Mouse (Mus musculus) MEL (cell line): ENCODE data around the gene Avpr1b.

Source experiments
- CTCF ChIP-seq, 3 experiments: IDR thresholded peaks in 2 of 3; conservative IDR thresholded peaks in 1 of 3; 2 replicates each; pipeline ENCODE4 v1.5.1; 2011 to 2012; ENCODE audit warnings: low read length in 3 of 3, low read depth in 2 of 3, mild to moderate bottlenecking in 2 of 3, improper control_type of control experiment in 1 of 3, inconsistent platforms in 1 of 3, mixed read lengths in 1 of 3, moderate library complexity in 1 of 3; ENCODE audit not compliant: control insufficient read depth in 1 of 3, insufficient read depth in 1 of 3, poor library complexity in 1 of 3, severe bottlenecking in 1 of 3
- E2F4 ChIP-seq: IDR thresholded peaks from 2 replicates; pipeline ENCODE4 v1.6.1; 2011; ENCODE audit warnings: low read depth, low read length, improper control_type of control experiment, borderline replicate concordance
- MEF2A ChIP-seq: IDR thresholded peaks from 2 replicates; pipeline ENCODE4 v1.6.1; 2014; ENCODE audit warnings: low read depth, mild to moderate bottlenecking, inconsistent platforms, low read length, improper control_type of control experiment; ENCODE audit not compliant: poor library complexity, insufficient replicate concordance, severe bottlenecking; ENCODE audit errors: extremely low read depth
- POLR2A ChIP-seq, 2 experiments: IDR thresholded peaks; 2 replicates each; pipeline ENCODE4 v1.6.1; 2011 to 2012; ENCODE audit warnings: low read length in 2 of 2, mild to moderate bottlenecking in 2 of 2, control low read depth in 1 of 2, improper control_type of control experiment in 1 of 2, low read depth in 1 of 2, moderate library complexity in 1 of 2; ENCODE audit not compliant: control insufficient read depth in 1 of 2, insufficient read depth in 1 of 2, poor library complexity in 1 of 2
- USF1 ChIP-seq: IDR thresholded peaks from 2 replicates; pipeline ENCODE4 v1.6.1; 2014; ENCODE audit warnings: low read depth, mild to moderate bottlenecking, inconsistent platforms, low read length, improper control_type of control experiment, moderate library complexity
- ZC3H11A ChIP-seq: IDR thresholded peaks from 2 replicates; pipeline ENCODE4 v1.6.1; 2012; ENCODE audit warnings: low read depth, mild to moderate bottlenecking, inconsistent platforms, low read length, improper control_type of control experiment

GRCm38 (mm10) chr1:131551956-131552355 lies 47.1 kb upstream of the Avpr1b start:
- TF ChIP-seq E2F4 (no peak), ZC3H11A (no peak), POLR2A (IDR thresholded peaks at IDR 0.05; ENCODE audit: control insufficient read depth in 1 of 2, insufficient read depth in 1 of 2, low read depth in 1 of 2, low read length in 2 of 2, poor library complexity in 1 of 2) (no peak), USF1 (no peak), CTCF (IDR thresholded peaks at IDR 0.05 in 2 of 3, conservative IDR thresholded peaks at IDR 0.05 in 1 of 3; ENCODE audit: control insufficient read depth in 1 of 3, insufficient read depth in 1 of 3, low read depth in 2 of 3, low read length in 3 of 3, poor library complexity in 1 of 3, severe bottlenecking in 1 of 3) (no peak), MEF2A (no peak)
